Mouse (Mus musculus) heart, adult 2 months (tissue): ENCODE measurements around the gene Hmx1.

Source experiments
- CTCF ChIP-seq: fragments of 200-600 bp; IDR thresholded peaks from 2 replicates; pipeline ENCODE4 v1.8.1; 2022; ENCODE audit warnings: antibody characterized with exemption, mild to moderate bottlenecking, moderate library complexity
- POLR2A ChIP-seq: fragments of 200-500 bp; IDR thresholded peaks from 2 replicates; pipeline ENCODE4 v1.6.1; 2011; ENCODE audit warnings: mild to moderate bottlenecking, low read depth, low read length, control low read depth; ENCODE audit not compliant: insufficient read depth

GRCm38 (mm10) chr5:35387834-35388490 lies 946 bp upstream of the Hmx1 start:
- TF ChIP-seq POLR2A = no peak
- TF ChIP-seq CTCF = no peak
